Mouse (Mus musculus): ENCODE measurements around the gene Prss46. TPM values are rescaled to one million over a fixed set of nuclear protein-coding genes. Genes with fewer than 3 reads are reported as not detected.
A peak's percentile ranks its signal among the peaks of the same experiment; 100 is the strongest.

The Prss46 gene
- polyA plus RNA-seq, 1 experiment from 2014 or later: not detected

GRCm38 (mm10) chr9:110875288-110875695, 31.0 kb downstream of the Prss46 start:
- Histone ChIP-seq H3K27me3 (ENCODE audit: control insufficient read depth, insufficient read depth, low read length) (peaks cover 18% of the 10 kb centered on the region), H3K9ac (replicated peaks; ENCODE audit: low read depth, low read length) (no peak overlapping the region), H3K9me3 (ENCODE audit: control insufficient read depth, low read length) (no peaks in the 10 kb centered on the region), H3K4me3 (ENCODE audit: low read depth, low read length) (no peak overlapping the region), H3K4me2 (ENCODE audit: low read depth, low read length) (no peak overlapping the region), H3K27ac (ENCODE audit: low read depth, low read length) (no peak overlapping the region), H3K4me1 (ENCODE audit: control insufficient read depth, insufficient read depth, low read length) (peaks cover 14% of the 10 kb centered on the region), H3K36me3 (ENCODE audit: control insufficient read depth, insufficient read depth, low read length) (no peaks in the 10 kb centered on the region)
- WGBS: 13% methylated on average over 6 of the region's 6 CpGs
- ATAC-seq (ENCODE audit: low read depth): peak; percentile 42; the same call in 1 of the 2 replicates

- Histone ChIP-seq H3K4me3 (ENCODE audit: low read depth, low read length) (no peak overlapping the region), H3K9ac (replicated peaks; ENCODE audit: low read depth, low read length) (no peak overlapping the region), H3K27ac (ENCODE audit: low read depth, low read length) (no peak overlapping the region), H3K9me3 (ENCODE audit: control insufficient read depth, low read length) (no peaks in the 10 kb centered on the region), H3K36me3 (ENCODE audit: control insufficient read depth, insufficient read depth, low read length) (no peaks in the 10 kb centered on the region), H3K27me3 (ENCODE audit: control insufficient read depth, insufficient read depth, low read length) (peaks cover 29% of the 10 kb centered on the region), H3K4me1 (ENCODE audit: control insufficient read depth, insufficient read depth, low read length) (peaks cover 17% of the 10 kb centered on the region), H3K4me2 (ENCODE audit: low read depth, low read length) (no peak overlapping the region)
- ATAC-seq (ENCODE audit: low read depth): no peak
- 95% methylated on average over 1 of the region's 1 CpGs for WGBS
These were observed 33.0 kb downstream of the Prss46 start for GRCm38 (mm10) chr9:110877353-110877752.

- Histone ChIP-seq H3K4me2 (ENCODE audit: low read depth, low read length) (no peak overlapping the region), H3K27me3 (ENCODE audit: control insufficient read depth, insufficient read depth, low read length) (peaks cover 25% of the 10 kb centered on the region), H3K4me3 (ENCODE audit: low read depth, low read length) (no peak overlapping the region), H3K36me3 (ENCODE audit: control insufficient read depth, insufficient read depth, low read length) (no peaks in the 10 kb centered on the region), H3K9ac (replicated peaks; ENCODE audit: low read depth, low read length) (no peak overlapping the region), H3K4me1 (ENCODE audit: control insufficient read depth, insufficient read depth, low read length) (peaks cover 17% of the 10 kb centered on the region), H3K27ac (ENCODE audit: low read depth, low read length) (no peak overlapping the region), H3K9me3 (ENCODE audit: control insufficient read depth, low read length) (no peaks in the 10 kb centered on the region)
- WGBS: 81% methylated on average over 5 of the region's 5 CpGs
- ATAC-seq (ENCODE audit: low read depth): no peak
These were observed 33.6 kb downstream of the Prss46 start for GRCm38 (mm10) chr9:110877888-110878287.

GRCm38 (mm10) chr9:110879191-110879920, 35.0 kb downstream of the Prss46 start, which contains the start of gene Als2cl:
TSS of gene Als2cl (plus strand) at chr9:110879870.
- Histone ChIP-seq H3K4me2 (ENCODE audit: low read depth, low read length) (peak within 1 kb of the TSS; percentile 81), H3K4me3 (ENCODE audit: low read depth, low read length) (peak within 1 kb of the TSS; percentile 45), H3K9me3 (ENCODE audit: control insufficient read depth, low read length) (no peaks in the 10 kb centered on the region), H3K4me1 (ENCODE audit: control insufficient read depth, insufficient read depth, low read length) (peaks cover 17% of the 10 kb centered on the region), H3K27ac (ENCODE audit: low read depth, low read length) (no peak within 1 kb of the TSS), H3K9ac (replicated peaks; ENCODE audit: low read depth, low read length) (peak within 1 kb of the TSS; percentile 57), H3K36me3 (ENCODE audit: control insufficient read depth, insufficient read depth, low read length) (no peaks in the 10 kb centered on the region), H3K27me3 (ENCODE audit: control insufficient read depth, insufficient read depth, low read length) (peaks cover 22% of the 10 kb centered on the region)
- ATAC-seq (ENCODE audit: low read depth): no peak
- 16% methylated on average over 12 of the region's 12 CpGs for WGBS

GRCm38 (mm10) chr9:110879998-110880561, 35.8 kb downstream of the Prss46 start, which contains the start of gene Tmie:
TSS of gene Tmie (minus strand) at chr9:110880113.
- WGBS: under 1% methylated on average over 51 of the region's 57 CpGs
- no peaks in the 10 kb centered on the region for H3K9me3 ChIP-seq (ENCODE audit: control insufficient read depth, low read length)
- H3K27ac ChIP-seq (ENCODE audit: low read depth, low read length): no peak within 1 kb of the TSS
- peaks cover 10% of the 10 kb centered on the region for H3K4me1 ChIP-seq (ENCODE audit: control insufficient read depth, insufficient read depth, low read length)
- peaks cover 22% of the 10 kb centered on the region for H3K27me3 ChIP-seq (ENCODE audit: control insufficient read depth, insufficient read depth, low read length)
- H3K4me3 ChIP-seq (ENCODE audit: low read depth, low read length): peak within 1 kb of the TSS; percentile 45
- peak; percentile 39; the same call in 1 of the 2 replicates for ATAC-seq (ENCODE audit: low read depth)
- no peaks in the 10 kb centered on the region for H3K36me3 ChIP-seq (ENCODE audit: control insufficient read depth, insufficient read depth, low read length)
- H3K4me2 ChIP-seq (ENCODE audit: low read depth, low read length): peak within 1 kb of the TSS; percentile 81
- peak within 1 kb of the TSS; percentile 57 for H3K9ac ChIP-seq (replicated peaks; ENCODE audit: low read depth, low read length)

- Histone ChIP-seq H3K9me3 (ENCODE audit: control insufficient read depth, low read length) (no peaks in the 10 kb centered on the region), H3K9ac (replicated peaks; ENCODE audit: low read depth, low read length) (no peak overlapping the region), H3K4me3 (ENCODE audit: low read depth, low read length) (peak overlapping the region; percentile 45), H3K4me2 (ENCODE audit: low read depth, low read length) (peak overlapping the region; percentile 81), H3K27me3 (ENCODE audit: control insufficient read depth, insufficient read depth, low read length) (peaks cover 22% of the 10 kb centered on the region), H3K27ac (ENCODE audit: low read depth, low read length) (no peak overlapping the region), H3K36me3 (ENCODE audit: control insufficient read depth, insufficient read depth, low read length) (no peaks in the 10 kb centered on the region), H3K4me1 (ENCODE audit: control insufficient read depth, insufficient read depth, low read length) (peaks cover 6% of the 10 kb centered on the region)
- no peak for ATAC-seq (ENCODE audit: low read depth)
- WGBS: 72% methylated on average over 4 of the region's 4 CpGs
These were observed 36.5 kb downstream of the Prss46 start for GRCm38 (mm10) chr9:110880772-110881171.

GRCm38 (mm10) chr9:110881953-110882352, 37.6 kb downstream of the Prss46 start:
- H3K4me3 ChIP-seq (ENCODE audit: low read depth, low read length): no peak overlapping the region
- WGBS: 78% methylated on average over 7 of the region's 7 CpGs
- no peak overlapping the region for H3K9ac ChIP-seq (replicated peaks; ENCODE audit: low read depth, low read length)
- H3K4me2 ChIP-seq (ENCODE audit: low read depth, low read length): no peak overlapping the region
- peaks cover 6% of the 10 kb centered on the region for H3K4me1 ChIP-seq (ENCODE audit: control insufficient read depth, insufficient read depth, low read length)
- no peaks in the 10 kb centered on the region for H3K36me3 ChIP-seq (ENCODE audit: control insufficient read depth, insufficient read depth, low read length)
- H3K27ac ChIP-seq (ENCODE audit: low read depth, low read length): no peak overlapping the region
- H3K9me3 ChIP-seq (ENCODE audit: control insufficient read depth, low read length): no peaks in the 10 kb centered on the region
- ATAC-seq (ENCODE audit: low read depth): no peak
- H3K27me3 ChIP-seq (ENCODE audit: control insufficient read depth, insufficient read depth, low read length): peaks cover 22% of the 10 kb centered on the region

GRCm38 (mm10) chr9:110887388-110888303, 43.3 kb downstream of the Prss46 start:
- WGBS: 71% methylated on average over 9 of the region's 9 CpGs
- Histone ChIP-seq H3K36me3 (ENCODE audit: control insufficient read depth, insufficient read depth, low read length) (no peaks in the 10 kb centered on the region), H3K27me3 (ENCODE audit: control insufficient read depth, insufficient read depth, low read length) (no peaks in the 10 kb centered on the region), H3K4me2 (ENCODE audit: low read depth, low read length) (no peak overlapping the region), H3K9ac (replicated peaks; ENCODE audit: low read depth, low read length) (no peak overlapping the region), H3K4me3 (ENCODE audit: low read depth, low read length) (no peak overlapping the region), H3K27ac (ENCODE audit: low read depth, low read length) (no peak overlapping the region), H3K9me3 (ENCODE audit: control insufficient read depth, low read length) (no peaks in the 10 kb centered on the region), H3K4me1 (ENCODE audit: control insufficient read depth, insufficient read depth, low read length) (no peaks in the 10 kb centered on the region)
- no peak for ATAC-seq (ENCODE audit: low read depth)

Measured in neural tube, embryonic 14.5 days (tissue).